Mouse (Mus musculus) layer of hippocampus, postnatal 25 days (tissue): ENCODE results near the gene Ccdc173. TPM values are rescaled to one million over a fixed set of nuclear protein-coding genes. Genes with fewer than 3 reads are reported as not detected.

Experiments
- total RNA-seq, 2 experiments: library from RNA; stranded (reverse); gene quantifications; 2 replicates each; pipeline ENCODE4 v1.2.3; 2021

The Ccdc173 gene
- total RNA-seq, 2 experiments from 2014 or later = 1.8 to 2.6 TPM

Other genes starting within 250 kb of the Ccdc173 start
- gene Lrp2, start 203.5 kb downstream of the Ccdc173 start, total RNA-seq = under 1 TPM; 0.37 to 0.68 TPM
- gene Bbs5, start 142.4 kb downstream of the Ccdc173 start, total RNA-seq = 10 to 100 TPM; 19.1 to 31.3 TPM
- under 1 TPM; 0.57 to 0.66 TPM for gene Klhl41, start 119.5 kb downstream of the Ccdc173 start, total RNA-seq
- 10 to 100 TPM; 16.6 to 19.4 TPM for gene Fastkd1, start 76.1 kb downstream of the Ccdc173 start, total RNA-seq
- gene Ppig, start 67.0 kb downstream of the Ccdc173 start, total RNA-seq = 10 to 100 TPM; 60.4 to 66.1 TPM
- 10 to 100 TPM; 19.8 to 25.0 TPM for gene Phospho2, start within 50 bp of the Ccdc173 start, total RNA-seq
- gene Klhl23, start 32.4 kb upstream of the Ccdc173 start, total RNA-seq = 10 to 100 TPM; 42.2 to 45.8 TPM
- gene Ssb, start 72.0 kb upstream of the Ccdc173 start, total RNA-seq = 100 to 1,000 TPM; 125 to 138 TPM
- 10 to 100 TPM; 14.2 to 18.0 TPM for gene Mettl5, start 96.0 kb upstream of the Ccdc173 start, total RNA-seq
- 100 to 1,000 TPM; 112 to 139 TPM for gene Ubr3, start 107.7 kb upstream of the Ccdc173 start, total RNA-seq
- 1 to 10 TPM in 1 of 2 experiments, under 1 TPM in 1; 0.96 to 1.1 TPM for gene Myo3b, start 249.6 kb upstream of the Ccdc173 start, total RNA-seq